Mouse (Mus musculus): Measurements from ENCODE around the gene Dcaf12l1.

DNA sequence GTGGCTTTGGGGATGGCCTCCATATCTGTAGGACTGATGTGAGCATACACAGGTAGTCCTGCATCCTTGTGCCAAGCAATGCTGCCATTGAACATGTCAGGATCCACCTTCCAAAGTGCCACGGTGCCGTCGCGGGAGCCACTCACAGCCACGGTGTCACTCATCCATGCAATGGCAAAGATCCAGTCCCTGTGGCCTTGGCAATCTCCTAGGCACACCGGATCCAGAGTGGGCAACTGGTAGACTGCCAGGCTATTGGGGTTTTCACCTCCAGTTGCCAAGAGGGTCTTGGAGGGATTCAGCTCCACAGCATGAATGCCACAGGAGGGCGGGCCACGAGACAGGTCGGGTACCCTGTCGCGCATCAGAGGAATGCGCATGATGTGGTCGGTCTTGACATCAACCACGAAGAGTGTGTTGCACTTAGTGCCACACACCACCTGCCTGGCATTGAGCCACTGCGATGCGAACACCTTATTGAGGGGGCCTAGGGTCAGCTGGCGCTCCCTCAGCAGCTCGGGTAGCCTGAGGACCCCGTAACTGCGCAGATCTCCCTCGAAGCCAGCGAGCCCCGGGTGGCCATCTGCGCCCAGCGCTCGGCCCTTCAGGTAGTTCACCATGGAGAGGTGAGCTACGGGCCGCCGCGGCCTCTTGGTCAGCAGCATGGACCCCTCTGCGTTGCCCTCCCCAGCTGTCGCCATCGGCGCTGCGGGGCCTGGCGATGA, 799 bp downstream of the Dcaf12l1 start:
- TF ChIP-seq CTCF (IDR thresholded peaks at IDR 0.05; ENCODE audit: borderline replicate concordance, insufficient read depth, low read depth, low read length): no peak
- TF ChIP-seq POLR2A (IDR thresholded peaks at IDR 0.05; ENCODE audit: borderline replicate concordance, insufficient read depth, low read length): no peak

Data from cerebellum, adult 2 months (tissue).